Mouse (Mus musculus): ENCODE measurements at regions not wholly inside any gene's neighbourhood (a gene's known extent, or its start where the extent isn't known, plus 50 kb on each side); places are given as distances from the start of the nearest gene placed in this dataset.
"Not testable (repeated sequence)": the region's sequence is repeated elsewhere in the genome, so short reads cannot be mapped to it uniquely, and the experiment has no call there.

GRCm38 (mm10) chr13:7007091-7007490 is 358.5 kb upstream of the Pfkp start:
- Histone ChIP-seq H3K27ac (ENCODE audit: insufficient read depth, low read depth, low read length) (no peak overlapping the region), H3K4me1 (ENCODE audit: control insufficient read depth, insufficient read depth, low read length) (no peaks in the 10 kb centered on the region), H3K4me3 (ENCODE audit: insufficient read depth, low read length) (no peak overlapping the region)
- TF ChIP-seq CTCF (IDR thresholded peaks at IDR 0.05; ENCODE audit: low read depth, low read length) (no peak), POLR2A (IDR thresholded peaks at IDR 0.05; ENCODE audit: borderline replicate concordance, low read depth, low read length) (no peak)

GRCm38 (mm10) chr13:6998508-6999278 is 350.1 kb upstream of the Pfkp start:
- not testable (repeated sequence) for H3K4me3 ChIP-seq (ENCODE audit: insufficient read depth, low read length); H3K4me1 ChIP-seq (ENCODE audit: control insufficient read depth, insufficient read depth, low read length); H3K27ac ChIP-seq (ENCODE audit: insufficient read depth, low read depth, low read length)

- H3K4me1 ChIP-seq (ENCODE audit: control insufficient read depth, insufficient read depth, low read length) = no peaks in the 10 kb centered on the region
- H3K27ac ChIP-seq (ENCODE audit: insufficient read depth, low read depth, low read length) = no peak overlapping the region
- H3K4me3 ChIP-seq (ENCODE audit: insufficient read depth, low read length) = no peak overlapping the region
- no peak for TF ChIP-seq CTCF (IDR thresholded peaks at IDR 0.05; ENCODE audit: low read depth, low read length)
- no peak for TF ChIP-seq POLR2A (IDR thresholded peaks at IDR 0.05; ENCODE audit: borderline replicate concordance, low read depth, low read length)
Observed at GRCm38 (mm10) chr13:6998094-6998493, 349.5 kb upstream of the Pfkp start.

GRCm38 (mm10) chr13:6992323-6992994 is 343.9 kb upstream of the Pfkp start:
- TF ChIP-seq CTCF (IDR thresholded peaks at IDR 0.05; ENCODE audit: low read depth, low read length) (no peak), POLR2A (IDR thresholded peaks at IDR 0.05; ENCODE audit: borderline replicate concordance, low read depth, low read length) (no peak)
- H3K4me1 ChIP-seq (ENCODE audit: control insufficient read depth, insufficient read depth, low read length) = no peaks in the 10 kb centered on the region
- no peak overlapping the region for H3K27ac ChIP-seq (ENCODE audit: insufficient read depth, low read depth, low read length)
- H3K4me3 ChIP-seq (ENCODE audit: insufficient read depth, low read length) = no peak overlapping the region

GRCm38 (mm10) chr13:6991714-6992113 is 343.1 kb upstream of the Pfkp start:
- Histone ChIP-seq H3K4me3 (ENCODE audit: insufficient read depth, low read length) (no peak overlapping the region), H3K27ac (ENCODE audit: insufficient read depth, low read depth, low read length) (no peak overlapping the region), H3K4me1 (ENCODE audit: control insufficient read depth, insufficient read depth, low read length) (no peaks in the 10 kb centered on the region)
- TF ChIP-seq CTCF (IDR thresholded peaks at IDR 0.05; ENCODE audit: low read depth, low read length) = no peak
- TF ChIP-seq POLR2A (IDR thresholded peaks at IDR 0.05; ENCODE audit: borderline replicate concordance, low read depth, low read length) = no peak

- H3K4me1 ChIP-seq (ENCODE audit: control insufficient read depth, insufficient read depth, low read length) = no peaks in the 10 kb centered on the region
- TF ChIP-seq CTCF (IDR thresholded peaks at IDR 0.05; ENCODE audit: low read depth, low read length) = no peak
- TF ChIP-seq POLR2A (IDR thresholded peaks at IDR 0.05; ENCODE audit: borderline replicate concordance, low read depth, low read length) = no peak
- H3K4me3 ChIP-seq (ENCODE audit: insufficient read depth, low read length) = no peak overlapping the region
- H3K27ac ChIP-seq (ENCODE audit: insufficient read depth, low read depth, low read length) = no peak overlapping the region
Observed at GRCm38 (mm10) chr13:6985012-6985996, 336.7 kb upstream of the Pfkp start.

- no peaks in the 10 kb centered on the region for H3K4me1 ChIP-seq (ENCODE audit: control insufficient read depth, insufficient read depth, low read length)
- no peak overlapping the region for H3K4me3 ChIP-seq (ENCODE audit: insufficient read depth, low read length)
- H3K27ac ChIP-seq (ENCODE audit: insufficient read depth, low read depth, low read length) = no peak overlapping the region
- TF ChIP-seq CTCF (IDR thresholded peaks at IDR 0.05; ENCODE audit: low read depth, low read length) = no peak
- TF ChIP-seq POLR2A (IDR thresholded peaks at IDR 0.05; ENCODE audit: borderline replicate concordance, low read depth, low read length) = no peak
Observed at GRCm38 (mm10) chr13:6955713-6956112, 307.1 kb upstream of the Pfkp start.

- H3K27ac ChIP-seq (ENCODE audit: insufficient read depth, low read depth, low read length) = no peak overlapping the region
- TF ChIP-seq CTCF (IDR thresholded peaks at IDR 0.05; ENCODE audit: low read depth, low read length) (no peak), POLR2A (IDR thresholded peaks at IDR 0.05; ENCODE audit: borderline replicate concordance, low read depth, low read length) (no peak)
- no peaks in the 10 kb centered on the region for H3K4me1 ChIP-seq (ENCODE audit: control insufficient read depth, insufficient read depth, low read length)
- H3K4me3 ChIP-seq (ENCODE audit: insufficient read depth, low read length) = no peak overlapping the region
Observed at GRCm38 (mm10) chr13:6924136-6924535, 275.6 kb upstream of the Pfkp start.

- no peak overlapping the region for H3K4me3 ChIP-seq (ENCODE audit: insufficient read depth, low read length)
- no peak overlapping the region for H3K27ac ChIP-seq (ENCODE audit: insufficient read depth, low read depth, low read length)
- TF ChIP-seq POLR2A (IDR thresholded peaks at IDR 0.05; ENCODE audit: borderline replicate concordance, low read depth, low read length) (no peak), CTCF (IDR thresholded peaks at IDR 0.05; ENCODE audit: low read depth, low read length) (no peak)
- H3K4me1 ChIP-seq (ENCODE audit: control insufficient read depth, insufficient read depth, low read length) = no peaks in the 10 kb centered on the region
Observed at GRCm38 (mm10) chr13:6922357-6922721, 273.8 kb upstream of the Pfkp start.

Measured in bone marrow macrophage, adult 2 months (primary cell).